Mouse (Mus musculus): ENCODE results near the gene Oxsm. TPM values are rescaled to one million over a fixed set of nuclear protein-coding genes. Genes with fewer than 3 reads are reported as not detected.

Gene Oxsm
- polyA plus RNA-seq, 1 experiment: 14.4 TPM

DNA sequence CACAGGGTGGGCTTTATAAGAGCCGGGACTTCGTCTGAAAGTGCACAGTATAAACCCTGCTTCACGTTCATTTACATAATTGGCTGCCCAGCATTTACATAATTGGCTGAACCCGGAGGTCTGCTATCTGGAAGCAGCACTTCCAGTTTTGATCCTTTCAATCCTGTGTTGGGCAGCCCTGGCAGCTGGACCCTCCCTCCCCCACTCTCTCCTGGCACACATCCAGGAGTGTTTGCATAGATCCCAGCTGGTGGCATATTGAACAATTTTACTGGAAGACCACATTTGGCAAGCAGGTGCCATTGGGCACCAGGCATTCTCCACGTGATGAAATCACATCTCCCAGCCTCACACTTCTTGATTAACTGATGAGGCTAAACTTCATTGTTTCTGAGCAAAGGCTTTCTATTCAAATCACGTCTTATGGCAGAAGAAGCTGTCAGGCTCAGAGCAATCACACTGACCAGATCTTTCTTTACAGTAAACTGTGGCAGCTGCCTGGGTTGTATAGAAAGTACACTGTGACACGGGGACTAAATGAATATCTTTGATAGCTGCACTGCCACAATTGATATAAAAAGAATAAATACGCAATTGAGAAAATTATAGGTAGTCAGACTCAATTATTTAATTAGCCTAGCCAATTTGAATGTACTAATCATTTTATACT is 48.5 kb downstream of the Oxsm start:
- H3K4me1 ChIP-seq (ENCODE audit: control insufficient read depth, insufficient read depth, low read length): no peaks in the 10 kb centered on the region
- no peak overlapping the region for H3K4me3 ChIP-seq (ENCODE audit: insufficient read depth, low read length)
- H3K27ac ChIP-seq (ENCODE audit: insufficient read depth, low read depth, low read length): no peak overlapping the region
- TF ChIP-seq POLR2A (IDR thresholded peaks at IDR 0.05; ENCODE audit: borderline replicate concordance, low read depth, low read length) (no peak), CTCF (IDR thresholded peaks at IDR 0.05; ENCODE audit: low read depth, low read length) (no peak)

DNA sequence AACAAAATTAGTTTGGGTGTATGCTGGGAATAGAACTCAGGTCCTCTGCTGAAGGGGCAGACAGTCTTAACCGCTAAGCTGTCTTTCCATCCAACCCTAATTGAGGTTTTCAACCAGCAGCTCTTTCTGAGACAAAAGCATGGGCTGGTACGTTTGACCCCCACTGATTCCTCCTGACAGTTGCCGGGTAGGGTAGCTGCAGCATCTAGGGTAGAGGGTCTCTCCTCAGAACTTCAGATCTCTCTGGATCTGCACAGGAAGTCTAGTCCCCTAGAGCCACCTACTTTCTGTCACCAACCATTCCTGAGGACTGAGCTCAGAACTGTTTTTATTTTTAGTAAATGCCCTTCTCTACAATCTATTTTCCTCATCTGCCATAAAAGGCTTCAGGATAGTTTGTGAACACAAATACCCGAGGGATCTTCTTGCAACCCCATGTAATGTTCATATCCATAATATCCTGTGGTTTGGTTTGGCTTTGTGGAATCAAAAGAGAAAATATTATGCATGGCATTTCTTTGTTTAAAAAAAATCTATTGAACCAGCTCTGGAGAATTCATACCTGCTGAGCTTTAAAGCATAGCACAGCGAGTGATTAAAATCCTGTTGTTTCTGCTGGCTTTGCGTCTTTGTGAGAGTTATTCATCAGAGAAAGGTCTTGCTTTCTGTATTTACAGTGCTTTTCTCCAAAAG is 49.2 kb downstream of the Oxsm start:
- no peaks in the 10 kb centered on the region for H3K4me1 ChIP-seq (ENCODE audit: control insufficient read depth, insufficient read depth, low read length)
- TF ChIP-seq POLR2A (IDR thresholded peaks at IDR 0.05; ENCODE audit: borderline replicate concordance, low read depth, low read length) (no peak), CTCF (IDR thresholded peaks at IDR 0.05; ENCODE audit: low read depth, low read length) (no peak)
- no peak overlapping the region for H3K27ac ChIP-seq (ENCODE audit: insufficient read depth, low read depth, low read length)
- no peak overlapping the region for H3K4me3 ChIP-seq (ENCODE audit: insufficient read depth, low read length)

DNA sequence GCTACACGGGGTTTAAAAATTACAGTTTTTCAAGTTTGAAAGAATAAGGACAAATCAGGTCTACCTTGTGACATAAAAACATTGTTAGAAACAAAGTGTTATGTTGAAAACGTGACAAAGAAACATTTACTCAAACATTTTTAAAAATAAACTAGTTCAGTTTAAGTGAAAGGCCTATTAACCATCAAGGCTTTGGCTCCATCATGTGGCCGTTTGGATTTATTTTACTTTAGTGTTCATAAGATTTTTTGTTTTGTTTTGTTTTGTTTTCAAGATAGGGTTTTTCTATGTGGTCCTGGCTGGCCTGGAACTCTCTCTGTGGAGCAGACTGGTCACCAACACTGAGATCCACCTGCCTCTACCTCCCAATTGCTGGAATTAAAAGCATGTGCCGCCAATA is 53.1 kb downstream of the Oxsm start:
- TF ChIP-seq POLR2A (IDR thresholded peaks at IDR 0.05; ENCODE audit: borderline replicate concordance, low read depth, low read length) (no peak), CTCF (IDR thresholded peaks at IDR 0.05; ENCODE audit: low read depth, low read length) (no peak)
- Histone ChIP-seq H3K4me3 (ENCODE audit: insufficient read depth, low read length) (no peak overlapping the region), H3K4me1 (ENCODE audit: control insufficient read depth, insufficient read depth, low read length) (no peaks in the 10 kb centered on the region), H3K27ac (ENCODE audit: insufficient read depth, low read depth, low read length) (no peak overlapping the region)

DNA sequence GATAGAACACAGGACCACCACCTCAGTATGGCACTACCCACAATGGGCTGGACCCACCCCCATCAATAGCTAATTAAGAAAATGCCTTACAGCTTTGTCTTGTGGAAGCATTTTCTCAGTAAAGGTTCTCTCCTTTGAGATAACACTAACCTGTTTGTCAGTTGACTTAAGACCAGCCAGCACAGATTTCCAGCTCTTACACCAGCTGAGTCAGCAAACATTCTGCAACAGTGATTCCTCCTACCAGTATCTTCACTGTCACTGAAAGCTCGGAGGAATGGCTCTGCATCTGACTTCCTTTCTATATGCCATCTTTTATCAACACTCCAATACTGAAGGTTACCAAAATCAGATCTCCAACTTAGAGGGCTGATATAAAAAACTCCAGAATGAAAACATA is 54.1 kb downstream of the Oxsm start:
- no peak for TF ChIP-seq CTCF (IDR thresholded peaks at IDR 0.05; ENCODE audit: low read depth, low read length)
- TF ChIP-seq POLR2A (IDR thresholded peaks at IDR 0.05; ENCODE audit: borderline replicate concordance, low read depth, low read length): no peak
- Histone ChIP-seq H3K4me3 (ENCODE audit: insufficient read depth, low read length) (no peak overlapping the region), H3K27ac (ENCODE audit: insufficient read depth, low read depth, low read length) (no peak overlapping the region), H3K4me1 (ENCODE audit: control insufficient read depth, insufficient read depth, low read length) (no peaks in the 10 kb centered on the region)

DNA sequence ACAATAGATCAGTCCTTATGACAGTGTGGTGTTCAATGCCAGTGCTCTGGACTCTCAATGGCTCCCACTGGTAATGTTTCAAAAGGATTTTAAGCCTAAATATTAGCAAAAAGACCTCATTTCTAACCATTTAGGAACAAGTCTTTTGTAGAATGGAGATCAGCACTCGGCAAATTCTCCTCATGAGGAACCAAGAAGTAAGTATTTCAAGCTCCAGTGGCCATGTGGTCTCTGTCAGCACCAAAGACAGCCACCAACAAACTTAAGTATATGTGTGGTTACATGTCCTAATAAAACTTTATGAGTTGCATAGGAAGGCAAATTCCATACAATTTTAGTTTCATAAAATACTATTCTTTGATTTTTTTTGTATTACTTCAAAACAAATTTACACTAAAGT is 55.5 kb downstream of the Oxsm start:
- Histone ChIP-seq H3K27ac (ENCODE audit: insufficient read depth, low read depth, low read length) (no peak overlapping the region), H3K4me3 (ENCODE audit: insufficient read depth, low read length) (no peak overlapping the region), H3K4me1 (ENCODE audit: control insufficient read depth, insufficient read depth, low read length) (no peaks in the 10 kb centered on the region)
- TF ChIP-seq POLR2A (IDR thresholded peaks at IDR 0.05; ENCODE audit: borderline replicate concordance, low read depth, low read length): no peak
- TF ChIP-seq CTCF (IDR thresholded peaks at IDR 0.05; ENCODE audit: low read depth, low read length): no peak

DNA sequence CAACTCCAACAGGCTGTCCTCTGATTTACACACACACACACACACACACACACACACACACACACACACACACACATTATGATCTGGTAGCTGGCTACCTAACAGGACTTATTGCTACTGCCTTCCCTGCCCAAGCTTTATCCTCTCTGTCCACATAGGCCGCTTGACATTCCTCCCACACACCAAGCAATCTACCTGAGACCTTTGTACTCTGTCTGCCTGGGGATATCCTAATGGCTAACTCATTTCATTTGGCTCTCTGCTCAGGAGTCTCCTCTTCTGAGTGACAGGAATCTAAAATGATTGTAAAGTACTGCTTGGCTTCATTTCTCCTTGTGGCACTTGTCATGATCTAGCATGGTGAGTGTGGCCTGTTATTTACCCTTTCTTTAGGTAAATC is 60.5 kb downstream of the Oxsm start:
- Histone ChIP-seq H3K27ac (ENCODE audit: insufficient read depth, low read depth, low read length) (no peak overlapping the region), H3K4me1 (ENCODE audit: control insufficient read depth, insufficient read depth, low read length) (no peaks in the 10 kb centered on the region), H3K4me3 (ENCODE audit: insufficient read depth, low read length) (no peak overlapping the region)
- TF ChIP-seq POLR2A (IDR thresholded peaks at IDR 0.05; ENCODE audit: borderline replicate concordance, low read depth, low read length): no peak
- no peak for TF ChIP-seq CTCF (IDR thresholded peaks at IDR 0.05; ENCODE audit: low read depth, low read length)

Other genes with a start within 250 kb of the Oxsm start
- 31.5 and 33.1 TPM in 2 replicates for gene Ngly1, start 528 bp downstream of the Oxsm start, polyA plus RNA-seq (2012; ENCODE audit: insufficient read depth, insufficient read length, missing spikeins)
- gene Top2b, start 115.4 kb upstream of the Oxsm start, polyA plus RNA-seq (2012; ENCODE audit: insufficient read depth, insufficient read length, missing spikeins): 86.7 and 107 TPM in 2 replicates

Data from bone marrow macrophage, adult 2 months (primary cell).